Mouse (Mus musculus): ENCODE results near the gene Fgl2. TPM values are rescaled to one million over a fixed set of nuclear protein-coding genes. Genes with fewer than 3 reads are reported as not detected.
A peak's percentile ranks its signal among the peaks of the same experiment; 100 is the strongest.
"Not testable (repeated sequence)": the region's sequence is repeated elsewhere in the genome, so short reads cannot be mapped to it uniquely, and the experiment has no call there.

The Fgl2 gene
- total RNA-seq (2021) = 1 to 10 TPM; 1.4 TPM
- long read RNA-seq, experiment 1, partial matches to known transcripts = 0 of 2 reads
- long read RNA-seq, experiment 1, other reads (novel, unspliced or antisense) = 0 of 2 reads
- long read RNA-seq, experiment 2, partial matches to known transcripts = 0 of 1 reads
- long read RNA-seq, experiment 2, other reads (novel, unspliced or antisense) = 0 of 1 reads

GRCm38 (mm10) chr5:21372493-21373179, at the start of gene Fgl2:
Gene Fgl2 (plus strand): TSS chr5:21372642.
- intact Hi-C loops (cut with DNase I) = no loop called here
- Histone ChIP-seq H3K4me3 (peak within 1 kb of the TSS; percentile 49), H3K27ac (no peak within 1 kb of the TSS)
- no peak for TF ChIP-seq CTCF (IDR thresholded peaks at IDR 0.05)
- DNase-seq (ENCODE audit: extremely low spot score in 1 of 2, low spot score in 2 of 2) = peak; percentile 23 to 31

GRCm38 (mm10) chr5:21326494-21326893, 45.9 kb upstream of the Fgl2 start:
- Histone ChIP-seq H3K4me3 (no peak overlapping the region), H3K27ac (no peak overlapping the region)
- peak; percentile 61 for TF ChIP-seq CTCF (IDR thresholded peaks at IDR 0.05)
- peak in 1 of 2 experiments; percentile 38 for DNase-seq (ENCODE audit: extremely low spot score in 1 of 2, low spot score in 2 of 2)
- intact Hi-C loops (cut with DNase I) = loop anchor here (2.0 kb wide), 1 partner anchor 94 kb away; no protein-coding TSS in a partner anchor

- no peak for DNase-seq (ENCODE audit: extremely low spot score in 1 of 2, low spot score in 2 of 2)
- TF ChIP-seq CTCF (IDR thresholded peaks at IDR 0.05) = no peak
- intact Hi-C loops (cut with DNase I) = no loop called here
- H3K27ac ChIP-seq = no peak overlapping the region
- H3K4me3 ChIP-seq = no peak overlapping the region
Observed at GRCm38 (mm10) chr5:21328560-21328959, 43.9 kb upstream of the Fgl2 start.

GRCm38 (mm10) chr5:21329672-21330665, 42.5 kb upstream of the Fgl2 start:
- no peak for TF ChIP-seq CTCF (IDR thresholded peaks at IDR 0.05)
- Histone ChIP-seq H3K27ac (no peak overlapping the region), H3K4me3 (no peak overlapping the region)
- intact Hi-C loops (cut with DNase I) = no loop called here
- DNase-seq (ENCODE audit: extremely low spot score in 1 of 2, low spot score in 2 of 2) = no peak

- no peak overlapping the region for H3K27ac ChIP-seq
- intact Hi-C loops (cut with DNase I) = no loop called here
- no peak overlapping the region for H3K4me3 ChIP-seq
- DNase-seq (ENCODE audit: extremely low spot score in 1 of 2, low spot score in 2 of 2) = no peak
- TF ChIP-seq CTCF (IDR thresholded peaks at IDR 0.05) = no peak
Observed at GRCm38 (mm10) chr5:21331656-21332055, 40.8 kb upstream of the Fgl2 start.

GRCm38 (mm10) chr5:21332119-21332518, 40.3 kb upstream of the Fgl2 start:
- no peak overlapping the region for H3K4me3 ChIP-seq
- no peak for DNase-seq (ENCODE audit: extremely low spot score in 1 of 2, low spot score in 2 of 2)
- no peak for TF ChIP-seq CTCF (IDR thresholded peaks at IDR 0.05)
- no peak overlapping the region for H3K27ac ChIP-seq
- intact Hi-C loops (cut with DNase I) = no loop called here

GRCm38 (mm10) chr5:21342265-21342664, 30.2 kb upstream of the Fgl2 start:
- H3K27ac ChIP-seq; H3K4me3 ChIP-seq; intact Hi-C loops (cut with DNase I); DNase-seq (ENCODE audit: extremely low spot score in 1 of 2, low spot score in 2 of 2): not testable (repeated sequence)

GRCm38 (mm10) chr5:21348366-21348765, 24.1 kb upstream of the Fgl2 start:
- intact Hi-C loops (cut with DNase I) = no loop called here
- H3K4me3 ChIP-seq = no peak overlapping the region
- no peak for DNase-seq (ENCODE audit: extremely low spot score in 1 of 2, low spot score in 2 of 2)
- TF ChIP-seq CTCF (IDR thresholded peaks at IDR 0.05) = no peak
- no peak overlapping the region for H3K27ac ChIP-seq

- DNase-seq (ENCODE audit: extremely low spot score in 1 of 2, low spot score in 2 of 2) = no peak
- TF ChIP-seq CTCF (IDR thresholded peaks at IDR 0.05) = no peak
- intact Hi-C loops (cut with DNase I) = no loop called here
- no peak overlapping the region for H3K4me3 ChIP-seq
- no peak overlapping the region for H3K27ac ChIP-seq
Observed at GRCm38 (mm10) chr5:21351678-21352077, 20.8 kb upstream of the Fgl2 start.

GRCm38 (mm10) chr5:21358648-21359047, 13.8 kb upstream of the Fgl2 start:
- intact Hi-C loops (cut with DNase I) = no loop called here
- Histone ChIP-seq H3K4me3 (no peak overlapping the region), H3K27ac (no peak overlapping the region)
- TF ChIP-seq CTCF (IDR thresholded peaks at IDR 0.05) = no peak
- DNase-seq (ENCODE audit: extremely low spot score in 1 of 2, low spot score in 2 of 2) = no peak

- no peak for TF ChIP-seq CTCF (IDR thresholded peaks at IDR 0.05)
- DNase-seq (ENCODE audit: extremely low spot score in 1 of 2, low spot score in 2 of 2) = no peak
- intact Hi-C loops (cut with DNase I) = no loop called here
- no peak overlapping the region for H3K4me3 ChIP-seq
- no peak overlapping the region for H3K27ac ChIP-seq
Observed at GRCm38 (mm10) chr5:21363343-21363742, 9.1 kb upstream of the Fgl2 start.
